Mouse (Mus musculus): ENCODE data around the gene Hadha. TPM values are rescaled to one million over a fixed set of nuclear protein-coding genes. Genes with fewer than 3 reads are reported as not detected.

The Hadha gene
- polyA plus RNA-seq, 1 experiment = 74.2 TPM

- no peak overlapping the region for H3K4me3 ChIP-seq (ENCODE audit: control insufficient read depth, low read depth, low read length)
- no peak overlapping the region for H3K27ac ChIP-seq (ENCODE audit: control insufficient read depth, insufficient read depth, low read depth, low read length)
- H3K4me1 ChIP-seq (ENCODE audit: control insufficient read depth, insufficient read depth, low read length) = peaks cover 19% of the 10 kb centered on the region
- no peaks in the 10 kb centered on the region for H3K36me3 ChIP-seq (ENCODE audit: control insufficient read depth, insufficient read depth, low read length)
- TF ChIP-seq POLR2A (IDR thresholded peaks at IDR 0.05; ENCODE audit: control insufficient read depth, low read depth, low read length) = no peak
- no peak for TF ChIP-seq CTCF (IDR thresholded peaks at IDR 0.05; ENCODE audit: control insufficient read depth, insufficient read depth, insufficient replicate concordance, low read depth, low read length)
- H3K27me3 ChIP-seq (ENCODE audit: control insufficient read depth, insufficient read depth, low read length) = no peaks in the 10 kb centered on the region
These were observed 42.4 kb downstream of the Hadha start for GRCm38 (mm10) chr5:30112533-30113068.

GRCm38 (mm10) chr5:30111771-30112170 lies 43.2 kb downstream of the Hadha start:
- H3K27ac ChIP-seq (ENCODE audit: control insufficient read depth, insufficient read depth, low read depth, low read length) = no peak overlapping the region
- TF ChIP-seq POLR2A (IDR thresholded peaks at IDR 0.05; ENCODE audit: control insufficient read depth, low read depth, low read length) = no peak
- no peak for TF ChIP-seq CTCF (IDR thresholded peaks at IDR 0.05; ENCODE audit: control insufficient read depth, insufficient read depth, insufficient replicate concordance, low read depth, low read length)
- H3K27me3 ChIP-seq (ENCODE audit: control insufficient read depth, insufficient read depth, low read length) = no peaks in the 10 kb centered on the region
- no peak overlapping the region for H3K4me3 ChIP-seq (ENCODE audit: control insufficient read depth, low read depth, low read length)
- peaks cover 19% of the 10 kb centered on the region for H3K4me1 ChIP-seq (ENCODE audit: control insufficient read depth, insufficient read depth, low read length)
- no peaks in the 10 kb centered on the region for H3K36me3 ChIP-seq (ENCODE audit: control insufficient read depth, insufficient read depth, low read length)

- Histone ChIP-seq H3K27ac (ENCODE audit: control insufficient read depth, insufficient read depth, low read depth, low read length) (no peak overlapping the region), H3K4me3 (ENCODE audit: control insufficient read depth, low read depth, low read length) (no peak overlapping the region)
These were observed 43.8 kb downstream of the Hadha start for GRCm38 (mm10) chr5:30111126-30111525.

GRCm38 (mm10) chr5:30110371-30111060 lies 44.4 kb downstream of the Hadha start:
- TF ChIP-seq CTCF (IDR thresholded peaks at IDR 0.05; ENCODE audit: control insufficient read depth, insufficient read depth, insufficient replicate concordance, low read depth, low read length) (no peak), POLR2A (IDR thresholded peaks at IDR 0.05; ENCODE audit: control insufficient read depth, low read depth, low read length) (no peak)
- Histone ChIP-seq H3K36me3 (ENCODE audit: control insufficient read depth, insufficient read depth, low read length) (no peaks in the 10 kb centered on the region), H3K27ac (ENCODE audit: control insufficient read depth, insufficient read depth, low read depth, low read length) (no peak overlapping the region), H3K4me1 (ENCODE audit: control insufficient read depth, insufficient read depth, low read length) (peaks cover 22% of the 10 kb centered on the region), H3K27me3 (ENCODE audit: control insufficient read depth, insufficient read depth, low read length) (no peaks in the 10 kb centered on the region; the same call in 1 of the 2 replicates), H3K4me3 (ENCODE audit: control insufficient read depth, low read depth, low read length) (no peak overlapping the region)

More at GRCm38 (mm10) chr5:30111126-30111525, 43.8 kb downstream of the Hadha start:
- no peaks in the 10 kb centered on the region for H3K36me3 ChIP-seq (ENCODE audit: control insufficient read depth, insufficient read depth, low read length)
- no peak for TF ChIP-seq CTCF (IDR thresholded peaks at IDR 0.05; ENCODE audit: control insufficient read depth, insufficient read depth, insufficient replicate concordance, low read depth, low read length)
- TF ChIP-seq POLR2A (IDR thresholded peaks at IDR 0.05; ENCODE audit: control insufficient read depth, low read depth, low read length) = no peak
- no peaks in the 10 kb centered on the region for H3K27me3 ChIP-seq (ENCODE audit: control insufficient read depth, insufficient read depth, low read length)
- peaks cover 19% of the 10 kb centered on the region for H3K4me1 ChIP-seq (ENCODE audit: control insufficient read depth, insufficient read depth, low read length)

- Histone ChIP-seq H3K4me3 (ENCODE audit: control insufficient read depth, low read depth, low read length) (no peak overlapping the region), H3K27me3 (ENCODE audit: control insufficient read depth, insufficient read depth, low read length) (peaks cover 2% of the 10 kb centered on the region), H3K36me3 (ENCODE audit: control insufficient read depth, insufficient read depth, low read length) (no peaks in the 10 kb centered on the region), H3K27ac (ENCODE audit: control insufficient read depth, insufficient read depth, low read depth, low read length) (no peak overlapping the region), H3K4me1 (ENCODE audit: control insufficient read depth, insufficient read depth, low read length) (peaks cover 25% of the 10 kb centered on the region)
- TF ChIP-seq POLR2A (IDR thresholded peaks at IDR 0.05; ENCODE audit: control insufficient read depth, low read depth, low read length) (no peak), CTCF (IDR thresholded peaks at IDR 0.05; ENCODE audit: control insufficient read depth, insufficient read depth, insufficient replicate concordance, low read depth, low read length) (no peak)
These were observed 45.1 kb downstream of the Hadha start for GRCm38 (mm10) chr5:30109899-30110298.

GRCm38 (mm10) chr5:30108233-30108632 lies 46.7 kb downstream of the Hadha start:
- no peak overlapping the region for H3K27ac ChIP-seq (ENCODE audit: control insufficient read depth, insufficient read depth, low read depth, low read length)
- no peak overlapping the region for H3K4me3 ChIP-seq (ENCODE audit: control insufficient read depth, low read depth, low read length)
- no peak for TF ChIP-seq CTCF (IDR thresholded peaks at IDR 0.05; ENCODE audit: control insufficient read depth, insufficient read depth, insufficient replicate concordance, low read depth, low read length)
- TF ChIP-seq POLR2A (IDR thresholded peaks at IDR 0.05; ENCODE audit: control insufficient read depth, low read depth, low read length) = no peak
- no peaks in the 10 kb centered on the region for H3K36me3 ChIP-seq (ENCODE audit: control insufficient read depth, insufficient read depth, low read length)
- peaks cover 15% of the 10 kb centered on the region for H3K4me1 ChIP-seq (ENCODE audit: control insufficient read depth, insufficient read depth, low read length)
- peaks cover 2% of the 10 kb centered on the region for H3K27me3 ChIP-seq (ENCODE audit: control insufficient read depth, insufficient read depth, low read length)

- Histone ChIP-seq H3K27me3 (ENCODE audit: control insufficient read depth, insufficient read depth, low read length) (peaks cover 2% of the 10 kb centered on the region), H3K27ac (ENCODE audit: control insufficient read depth, insufficient read depth, low read depth, low read length) (no peak overlapping the region), H3K36me3 (ENCODE audit: control insufficient read depth, insufficient read depth, low read length) (no peaks in the 10 kb centered on the region), H3K4me3 (ENCODE audit: control insufficient read depth, low read depth, low read length) (no peak overlapping the region), H3K4me1 (ENCODE audit: control insufficient read depth, insufficient read depth, low read length) (peaks cover 15% of the 10 kb centered on the region)
- TF ChIP-seq POLR2A (IDR thresholded peaks at IDR 0.05; ENCODE audit: control insufficient read depth, low read depth, low read length) (no peak), CTCF (IDR thresholded peaks at IDR 0.05; ENCODE audit: control insufficient read depth, insufficient read depth, insufficient replicate concordance, low read depth, low read length) (no peak)
These were observed 47.3 kb downstream of the Hadha start for GRCm38 (mm10) chr5:30107611-30108041.
